Mouse (Mus musculus): ENCODE data around the gene Dnaja3. TPM values are rescaled to one million over a fixed set of nuclear protein-coding genes. Genes with fewer than 3 reads are reported as not detected.
A peak's percentile ranks its signal among the peaks of the same experiment; 100 is the strongest.

Dnaja3 gene
- polyA plus RNA-seq, 1 experiment = 33.0 TPM

DNA sequence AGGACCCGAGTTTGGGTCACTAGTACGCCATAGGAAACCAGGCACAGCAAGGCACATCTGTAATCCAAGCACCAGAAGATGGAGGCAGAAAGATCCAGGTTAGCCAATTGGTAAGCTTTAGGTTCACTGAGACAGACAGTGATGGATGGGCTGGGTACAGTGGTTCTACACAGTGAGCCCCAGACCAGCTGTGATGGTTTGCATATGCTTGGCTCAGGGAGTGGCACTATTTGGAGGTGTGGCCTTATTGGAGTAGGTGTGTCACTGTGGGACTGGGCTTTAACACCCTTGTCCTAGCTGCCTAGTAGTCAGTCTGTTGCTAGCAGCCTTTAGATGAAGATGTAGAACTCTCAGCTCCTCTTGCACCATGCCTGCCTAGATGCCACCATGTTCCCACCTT, 24.0 kb downstream of the Dnaja3 start:
- Histone ChIP-seq H3K36me3 (ENCODE audit: control insufficient read depth, insufficient read depth) (peaks cover 18% of the 10 kb centered on the region), H3K79me3 (ENCODE audit: low read depth) (no peaks in the 10 kb centered on the region), H3K79me2 (ENCODE audit: control insufficient read depth, insufficient read depth) (no peaks in the 10 kb centered on the region), H3K4me3 (ENCODE audit: insufficient read depth, poor library complexity, severe bottlenecking) (no peak overlapping the region), H3ac (ENCODE audit: control insufficient read depth, insufficient read length, low read depth) (no peak overlapping the region), H3K27me3 (ENCODE audit: control insufficient read depth, insufficient read depth, insufficient read length) (no peaks in the 10 kb centered on the region)
- TF ChIP-seq MYOG (IDR thresholded peaks at IDR 0.05; ENCODE audit: control insufficient read depth, extremely low read depth, insufficient read length) (no peak), CTCF (IDR thresholded peaks at IDR 0.05; ENCODE audit: control insufficient read depth, insufficient read depth, insufficient read length) (no peak), CEBPB (IDR thresholded peaks at IDR 0.05; ENCODE audit: low read depth) (no peak), MAX (IDR thresholded peaks at IDR 0.05) (no peak), USF1 (IDR thresholded peaks at IDR 0.05; ENCODE audit: low read depth) (no peak), FOSL1 (IDR thresholded peaks at IDR 0.05; ENCODE audit: insufficient read depth, low read length, poor library complexity, severe bottlenecking) (no peak), MYOD1 (IDR thresholded peaks at IDR 0.05; ENCODE audit: control insufficient read depth, insufficient read length, low read depth) (no peak)

GRCm38 (mm10) chr16:4665726-4666125, 25.9 kb downstream of the Dnaja3 start:
- H3K4me3 ChIP-seq (ENCODE audit: insufficient read depth, poor library complexity, severe bottlenecking) = no peak overlapping the region
- no peaks in the 10 kb centered on the region for H3K27me3 ChIP-seq (ENCODE audit: control insufficient read depth, insufficient read depth, insufficient read length)
- H3K36me3 ChIP-seq (ENCODE audit: control insufficient read depth, insufficient read depth) = peaks cover 18% of the 10 kb centered on the region
- H3K79me3 ChIP-seq (ENCODE audit: low read depth) = no peaks in the 10 kb centered on the region
- no peaks in the 10 kb centered on the region for H3K79me2 ChIP-seq (ENCODE audit: control insufficient read depth, insufficient read depth)
- no peak for TF ChIP-seq FOSL1 (IDR thresholded peaks at IDR 0.05; ENCODE audit: insufficient read depth, low read length, poor library complexity, severe bottlenecking)
- no peak for TF ChIP-seq MYOG (IDR thresholded peaks at IDR 0.05; ENCODE audit: control insufficient read depth, extremely low read depth, insufficient read length)
- TF ChIP-seq MYOD1 (IDR thresholded peaks at IDR 0.05; ENCODE audit: control insufficient read depth, insufficient read length, low read depth) = no peak
- TF ChIP-seq CEBPB (IDR thresholded peaks at IDR 0.05; ENCODE audit: low read depth) = no peak
- no peak for TF ChIP-seq USF1 (IDR thresholded peaks at IDR 0.05; ENCODE audit: low read depth)
- no peak for TF ChIP-seq CTCF (IDR thresholded peaks at IDR 0.05; ENCODE audit: control insufficient read depth, insufficient read depth, insufficient read length)
- no peak for TF ChIP-seq MAX (IDR thresholded peaks at IDR 0.05)
- no peak overlapping the region for H3ac ChIP-seq (ENCODE audit: control insufficient read depth, insufficient read length, low read depth)

- no peak for TF ChIP-seq MAX (IDR thresholded peaks at IDR 0.05)
- peak; percentile 61 for TF ChIP-seq CTCF (IDR thresholded peaks at IDR 0.05; ENCODE audit: control insufficient read depth, insufficient read depth, insufficient read length)
- Histone ChIP-seq H3ac (ENCODE audit: control insufficient read depth, insufficient read length, low read depth) (no peak overlapping the region), H3K79me3 (ENCODE audit: low read depth) (no peaks in the 10 kb centered on the region), H3K4me3 (ENCODE audit: insufficient read depth, poor library complexity, severe bottlenecking) (no peak overlapping the region), H3K27me3 (ENCODE audit: control insufficient read depth, insufficient read depth, insufficient read length) (no peaks in the 10 kb centered on the region), H3K36me3 (ENCODE audit: control insufficient read depth, insufficient read depth) (peaks cover 18% of the 10 kb centered on the region), H3K79me2 (ENCODE audit: control insufficient read depth, insufficient read depth) (no peaks in the 10 kb centered on the region)
These were observed 27.5 kb downstream of the Dnaja3 start for GRCm38 (mm10) chr16:4667190-4667808.

DNA sequence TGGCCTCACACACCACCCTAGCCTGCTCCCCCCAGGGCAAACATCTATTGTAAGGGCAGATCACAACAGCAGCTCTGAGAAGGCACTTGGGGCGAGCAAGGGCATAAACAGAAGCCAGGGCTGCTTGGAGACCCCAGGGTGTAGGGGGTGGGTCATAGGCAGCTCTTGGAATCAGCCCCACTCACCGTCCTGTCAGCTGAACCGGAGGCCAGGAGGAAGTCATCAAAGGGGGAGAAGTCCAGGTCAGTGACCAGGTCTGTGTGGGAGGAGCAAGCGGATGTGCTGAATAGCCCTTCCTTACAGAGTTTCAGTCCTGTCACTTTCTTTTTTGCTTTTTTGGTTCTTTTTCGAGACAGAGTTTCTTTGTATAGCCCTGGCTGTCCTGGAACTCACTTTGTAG, 30.5 kb downstream of the Dnaja3 start:
- H3K4me3 ChIP-seq (ENCODE audit: insufficient read depth, poor library complexity, severe bottlenecking) = no peak overlapping the region
- H3ac ChIP-seq (ENCODE audit: control insufficient read depth, insufficient read length, low read depth) = no peak overlapping the region
- no peaks in the 10 kb centered on the region for H3K27me3 ChIP-seq (ENCODE audit: control insufficient read depth, insufficient read depth, insufficient read length)
- H3K36me3 ChIP-seq (ENCODE audit: control insufficient read depth, insufficient read depth) = peaks cover 14% of the 10 kb centered on the region
- H3K79me3 ChIP-seq (ENCODE audit: low read depth) = no peaks in the 10 kb centered on the region
- no peak for TF ChIP-seq USF1 (IDR thresholded peaks at IDR 0.05; ENCODE audit: low read depth)
- no peak for TF ChIP-seq MYOD1 (IDR thresholded peaks at IDR 0.05; ENCODE audit: control insufficient read depth, insufficient read length, low read depth)
- no peak for TF ChIP-seq CTCF (IDR thresholded peaks at IDR 0.05; ENCODE audit: control insufficient read depth, insufficient read depth, insufficient read length)
- no peak for TF ChIP-seq CEBPB (IDR thresholded peaks at IDR 0.05; ENCODE audit: low read depth)
- no peak for TF ChIP-seq MYOG (IDR thresholded peaks at IDR 0.05; ENCODE audit: control insufficient read depth, extremely low read depth, insufficient read length)
- TF ChIP-seq FOSL1 (IDR thresholded peaks at IDR 0.05; ENCODE audit: insufficient read depth, low read length, poor library complexity, severe bottlenecking) = no peak
- no peak for TF ChIP-seq MAX (IDR thresholded peaks at IDR 0.05)
- no peaks in the 10 kb centered on the region for H3K79me2 ChIP-seq (ENCODE audit: control insufficient read depth, insufficient read depth)

GRCm38 (mm10) chr16:4674091-4674490, 34.3 kb downstream of the Dnaja3 start:
- Histone ChIP-seq H3K4me3 (ENCODE audit: insufficient read depth, poor library complexity, severe bottlenecking) (no peak overlapping the region), H3ac (ENCODE audit: control insufficient read depth, insufficient read length, low read depth) (no peak overlapping the region), H3K79me2 (ENCODE audit: control insufficient read depth, insufficient read depth) (peaks cover 6% of the 10 kb centered on the region), H3K36me3 (ENCODE audit: control insufficient read depth, insufficient read depth) (peaks cover 7% of the 10 kb centered on the region), H3K27me3 (ENCODE audit: control insufficient read depth, insufficient read depth, insufficient read length) (no peaks in the 10 kb centered on the region), H3K79me3 (ENCODE audit: low read depth) (no peaks in the 10 kb centered on the region)
- TF ChIP-seq USF1 (IDR thresholded peaks at IDR 0.05; ENCODE audit: low read depth) = no peak
- TF ChIP-seq FOSL1 (IDR thresholded peaks at IDR 0.05; ENCODE audit: insufficient read depth, low read length, poor library complexity, severe bottlenecking) = no peak
- no peak for TF ChIP-seq MYOG (IDR thresholded peaks at IDR 0.05; ENCODE audit: control insufficient read depth, extremely low read depth, insufficient read length)
- no peak for TF ChIP-seq MYOD1 (IDR thresholded peaks at IDR 0.05; ENCODE audit: control insufficient read depth, insufficient read length, low read depth)
- TF ChIP-seq CEBPB (IDR thresholded peaks at IDR 0.05; ENCODE audit: low read depth) = no peak
- TF ChIP-seq CTCF (IDR thresholded peaks at IDR 0.05; ENCODE audit: control insufficient read depth, insufficient read depth, insufficient read length) = no peak
- no peak for TF ChIP-seq MAX (IDR thresholded peaks at IDR 0.05)

DNA sequence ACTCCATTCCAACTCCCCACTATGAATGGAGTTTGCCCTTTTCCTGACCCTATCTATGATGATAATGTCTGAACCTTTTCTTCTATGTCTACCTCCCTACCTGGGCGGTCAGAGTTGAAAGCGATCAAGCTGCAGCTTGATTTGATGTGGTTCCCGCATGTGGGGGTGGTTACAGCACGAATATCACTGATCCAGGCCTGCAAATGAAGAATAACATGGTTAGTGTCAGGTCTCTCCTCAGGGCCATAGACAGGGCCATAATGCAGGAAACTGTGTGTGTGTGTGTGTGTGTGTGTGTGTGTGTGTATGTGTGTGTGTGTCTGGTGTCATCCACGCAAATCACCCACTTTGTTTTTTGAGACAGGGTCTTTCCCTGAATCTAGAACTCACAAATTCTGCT, 37.0 kb downstream of the Dnaja3 start:
- Histone ChIP-seq H3ac (ENCODE audit: control insufficient read depth, insufficient read length, low read depth) (no peak overlapping the region), H3K79me3 (ENCODE audit: low read depth) (no peaks in the 10 kb centered on the region), H3K4me3 (ENCODE audit: insufficient read depth, poor library complexity, severe bottlenecking) (no peak overlapping the region), H3K79me2 (ENCODE audit: control insufficient read depth, insufficient read depth) (peaks cover 9% of the 10 kb centered on the region), H3K36me3 (ENCODE audit: control insufficient read depth, insufficient read depth) (peaks cover 7% of the 10 kb centered on the region), H3K27me3 (ENCODE audit: control insufficient read depth, insufficient read depth, insufficient read length) (no peaks in the 10 kb centered on the region)
- TF ChIP-seq MAX (IDR thresholded peaks at IDR 0.05) (no peak), CTCF (IDR thresholded peaks at IDR 0.05; ENCODE audit: control insufficient read depth, insufficient read depth, insufficient read length) (no peak), CEBPB (IDR thresholded peaks at IDR 0.05; ENCODE audit: low read depth) (no peak), USF1 (IDR thresholded peaks at IDR 0.05; ENCODE audit: low read depth) (no peak), MYOD1 (IDR thresholded peaks at IDR 0.05; ENCODE audit: control insufficient read depth, insufficient read length, low read depth) (no peak), FOSL1 (IDR thresholded peaks at IDR 0.05; ENCODE audit: insufficient read depth, low read length, poor library complexity, severe bottlenecking) (no peak), MYOG (IDR thresholded peaks at IDR 0.05; ENCODE audit: control insufficient read depth, extremely low read depth, insufficient read length) (no peak)

Measured in C2C12 (cell line).